Mouse (Mus musculus) liver, postnatal 0 days (tissue): ENCODE measurements around the gene Cabin1.

ENCODE experiments used
- CTCF ChIP-seq: sonication (generic); IDR thresholded peaks from 2 replicates; pipeline ENCODE4 v1.5.1; 2016; ENCODE audit warnings: antibody characterized with exemption, low read depth
- EP300 ChIP-seq: IDR thresholded peaks from 2 replicates; pipeline ENCODE4 v1.6.1; 2016; ENCODE audit warnings: antibody characterized with exemption, low read depth, mild to moderate bottlenecking

- no peak for TF ChIP-seq EP300
- no peak for TF ChIP-seq CTCF
Observed at GRCm38 (mm10) chr10:75688598-75688997, 75.5 kb downstream of the Cabin1 start.
